Mouse (Mus musculus): ENCODE measurements around the gene Agpat4. TPM values are rescaled to one million over a fixed set of nuclear protein-coding genes. Genes with fewer than 3 reads are reported as not detected.

The Agpat4 gene
- polyA plus RNA-seq, 1 experiment from 2014 or later = 17.7 TPM

DNA sequence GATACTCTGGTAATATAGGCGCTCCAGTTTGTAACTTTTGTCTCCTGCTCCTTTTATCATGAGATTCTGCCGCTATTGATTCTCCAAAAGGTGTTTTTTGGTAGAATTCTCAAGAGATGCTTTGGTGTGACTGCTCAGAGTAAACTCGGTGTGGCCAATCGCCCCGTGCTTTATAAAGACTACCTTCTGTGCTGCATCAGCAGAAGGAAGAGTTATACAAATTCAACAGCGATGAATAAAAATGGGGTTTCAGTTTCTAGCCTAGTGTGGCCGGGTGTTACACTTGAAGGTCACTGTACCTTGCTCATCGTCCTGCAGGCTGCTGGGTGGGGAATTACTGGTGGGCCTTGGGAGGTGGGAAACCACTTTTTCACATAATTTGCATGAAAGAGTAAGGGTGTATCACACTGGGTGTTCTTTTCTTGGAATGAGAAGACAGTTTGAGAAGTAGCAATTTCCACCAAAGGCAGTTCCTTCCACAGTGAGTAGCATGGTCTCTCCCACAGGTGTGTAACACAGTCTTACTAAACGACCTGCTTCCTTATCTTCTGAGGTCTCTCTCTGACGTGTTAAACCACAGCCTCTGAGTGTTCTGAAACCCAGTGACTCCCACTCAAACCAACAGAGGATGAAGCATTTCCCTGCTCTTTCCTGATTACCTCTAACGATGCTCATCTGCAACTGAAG is 46.6 kb downstream of the Agpat4 start:
- 83% methylated on average over 11 of the region's 11 CpGs for WGBS
- ATAC-seq (replicated peaks; ENCODE audit: low FRiP score, low TSS enrichment, low read depth) (no peak), DNase-seq (ENCODE audit: low spot score) (no peak)
- Histone ChIP-seq H3K27ac (ENCODE audit: low read depth) (no peak overlapping the region), H3K4me2 (ENCODE audit: low read length) (no peak overlapping the region), H3K36me3 (ENCODE audit: control insufficient read depth, insufficient read depth, low read length) (no peaks in the 10 kb centered on the region), H3K4me3 (ENCODE audit: low read depth, low read length) (no peak overlapping the region), H3K4me1 (replicated peaks; ENCODE audit: control insufficient read depth, insufficient read depth, low read length) (peaks cover 14% of the 10 kb centered on the region), H3K27me3 (replicated peaks; ENCODE audit: control insufficient read depth, insufficient read depth, low read length) (no peaks in the 10 kb centered on the region), H3K9ac (ENCODE audit: low read length) (no peak overlapping the region), H3K9me3 (ENCODE audit: control insufficient read depth, low read length) (no peaks in the 10 kb centered on the region)

DNA sequence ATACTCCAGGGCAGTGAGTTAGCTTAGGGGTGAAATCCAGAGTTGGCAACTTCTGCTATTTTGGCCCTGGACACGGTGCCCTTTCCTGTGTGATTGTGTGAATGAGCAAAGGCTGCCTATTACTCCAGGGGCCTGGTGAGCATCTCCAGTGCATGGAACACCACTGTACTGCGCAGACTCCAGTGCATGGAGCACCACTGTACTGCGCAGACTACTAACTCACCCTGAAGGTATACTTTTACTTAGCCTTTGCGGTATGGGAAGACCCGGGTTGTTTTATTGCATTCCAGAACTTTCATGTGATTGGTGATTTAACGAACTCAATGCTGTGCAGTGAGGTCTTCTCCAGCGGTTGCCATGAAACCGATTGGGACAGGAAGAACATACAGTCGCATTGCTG is 47.2 kb downstream of the Agpat4 start:
- no peak for DNase-seq (ENCODE audit: low spot score)
- Histone ChIP-seq H3K9ac (ENCODE audit: low read length) (no peak overlapping the region), H3K36me3 (ENCODE audit: control insufficient read depth, insufficient read depth, low read length) (no peaks in the 10 kb centered on the region), H3K27me3 (replicated peaks; ENCODE audit: control insufficient read depth, insufficient read depth, low read length) (no peaks in the 10 kb centered on the region), H3K4me2 (ENCODE audit: low read length) (no peak overlapping the region), H3K27ac (ENCODE audit: low read depth) (no peak overlapping the region), H3K4me3 (ENCODE audit: low read depth, low read length) (no peak overlapping the region), H3K9me3 (ENCODE audit: control insufficient read depth, low read length) (no peaks in the 10 kb centered on the region), H3K4me1 (replicated peaks; ENCODE audit: control insufficient read depth, insufficient read depth, low read length) (peaks cover 15% of the 10 kb centered on the region)
- no peak for ATAC-seq (replicated peaks; ENCODE audit: low FRiP score, low TSS enrichment, low read depth)
- whole genome bisulfite sequencing = 93% methylated on average over 9 of the region's 9 CpGs

DNA sequence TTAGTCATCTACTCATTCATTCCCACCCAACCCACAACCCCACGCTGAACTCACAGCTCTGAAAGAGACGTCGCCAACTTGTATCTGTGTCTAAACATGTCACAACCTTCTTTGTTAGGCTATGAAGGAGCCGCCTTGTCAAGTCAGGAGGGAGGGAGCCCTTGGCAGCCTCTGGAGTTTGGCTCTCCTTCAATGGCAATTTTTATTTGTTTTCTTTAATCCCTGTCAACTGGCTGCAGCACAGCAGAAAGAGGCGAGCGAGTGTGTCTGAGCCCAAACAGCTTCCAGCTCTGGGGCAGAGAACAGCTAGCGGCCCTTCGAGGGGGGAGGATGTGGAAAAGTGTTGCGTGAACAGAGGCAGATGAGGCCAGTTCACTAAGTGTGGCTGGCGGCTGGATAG is 50.0 kb downstream of the Agpat4 start:
- Histone ChIP-seq H3K9ac (ENCODE audit: low read length) (no peak overlapping the region), H3K9me3 (ENCODE audit: control insufficient read depth, low read length) (no peaks in the 10 kb centered on the region), H3K4me2 (ENCODE audit: low read length) (no peak overlapping the region), H3K4me3 (ENCODE audit: low read depth, low read length) (no peak overlapping the region), H3K27ac (ENCODE audit: low read depth) (no peak overlapping the region), H3K4me1 (replicated peaks; ENCODE audit: control insufficient read depth, insufficient read depth, low read length) (peaks cover 13% of the 10 kb centered on the region), H3K36me3 (ENCODE audit: control insufficient read depth, insufficient read depth, low read length) (no peaks in the 10 kb centered on the region), H3K27me3 (replicated peaks; ENCODE audit: control insufficient read depth, insufficient read depth, low read length) (no peaks in the 10 kb centered on the region)
- WGBS = 44% methylated on average over 10 of the region's 10 CpGs
- DNase-seq (ENCODE audit: low spot score) = no peak
- ATAC-seq (replicated peaks; ENCODE audit: low FRiP score, low TSS enrichment, low read depth) = no peak

DNA sequence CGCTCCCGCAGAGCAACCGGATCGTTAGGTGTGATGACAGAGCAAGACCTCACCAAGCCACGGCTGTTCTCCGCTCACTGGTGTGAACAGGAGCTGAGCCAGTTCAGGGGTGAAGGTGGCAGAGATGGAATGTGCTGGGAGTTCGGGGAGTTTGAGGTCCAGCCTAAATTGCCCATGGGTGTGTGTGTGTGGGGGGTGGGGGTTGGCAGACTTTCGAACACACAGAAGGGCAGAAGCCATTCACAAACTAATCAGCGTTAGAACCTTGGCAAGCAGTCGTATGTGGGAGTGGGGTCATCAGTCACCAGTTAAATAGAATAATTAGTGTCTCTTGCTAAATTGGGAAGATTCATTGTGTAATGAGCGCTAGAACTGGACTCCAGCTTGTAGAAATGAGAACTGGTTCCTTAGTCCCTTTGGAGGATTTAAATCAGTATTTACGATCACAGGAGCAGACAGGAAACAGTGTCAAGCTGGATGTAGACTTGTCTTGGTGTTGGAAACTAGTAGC is 50.9 kb downstream of the Agpat4 start:
- DNase-seq (ENCODE audit: low spot score) = no peak
- H3K27ac ChIP-seq (ENCODE audit: low read depth) = no peak overlapping the region

DNA sequence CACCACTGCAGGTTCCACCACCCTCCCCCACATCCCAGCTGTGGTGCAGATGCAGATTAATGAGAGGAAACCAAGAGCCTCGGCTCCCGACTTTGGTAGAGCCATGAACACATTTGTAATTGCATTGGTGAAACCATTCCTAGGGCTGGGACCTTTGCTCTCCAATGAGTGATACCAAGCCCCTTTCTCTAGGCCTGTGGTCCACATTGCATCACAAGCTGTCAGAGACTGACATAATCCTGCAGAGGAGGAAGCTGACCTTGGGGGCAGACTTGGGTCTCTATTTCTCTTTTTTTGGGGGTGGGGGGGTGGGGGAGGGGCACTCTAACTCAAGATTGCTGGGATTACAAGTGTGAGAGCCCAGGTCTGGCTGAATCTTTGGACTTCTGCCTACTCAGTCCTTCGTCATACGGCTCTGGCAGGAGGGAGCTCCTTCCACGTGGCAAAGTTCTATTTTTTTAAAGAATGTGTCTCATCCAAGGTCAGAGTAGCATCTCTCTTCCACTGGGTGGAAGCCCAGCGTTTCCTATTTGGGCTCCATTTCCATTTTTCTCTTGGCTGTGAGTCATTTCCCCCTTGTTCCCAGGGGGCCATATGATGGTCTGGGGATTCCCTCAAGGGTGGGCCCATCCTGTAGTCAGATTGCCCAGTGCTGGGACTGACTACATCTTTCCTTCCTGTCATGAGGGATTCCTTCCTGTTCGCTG is 52.4 kb downstream of the Agpat4 start:
- no peak for DNase-seq (ENCODE audit: low spot score)
- no peaks in the 10 kb centered on the region for H3K9me3 ChIP-seq (ENCODE audit: control insufficient read depth, low read length)
- no peaks in the 10 kb centered on the region for H3K36me3 ChIP-seq (ENCODE audit: control insufficient read depth, insufficient read depth, low read length)
- no peak overlapping the region for H3K9ac ChIP-seq (ENCODE audit: low read length)
- H3K4me2 ChIP-seq (ENCODE audit: low read length) = no peak overlapping the region
- no peak overlapping the region for H3K4me3 ChIP-seq (ENCODE audit: low read depth, low read length)
- 34% methylated on average over 7 of the region's 7 CpGs for WGBS
- H3K27me3 ChIP-seq (replicated peaks; ENCODE audit: control insufficient read depth, insufficient read depth, low read length) = no peaks in the 10 kb centered on the region
- ATAC-seq (replicated peaks; ENCODE audit: low FRiP score, low TSS enrichment, low read depth) = no peak
- H3K27ac ChIP-seq (ENCODE audit: low read depth) = no peak overlapping the region
- peaks cover 12% of the 10 kb centered on the region for H3K4me1 ChIP-seq (replicated peaks; ENCODE audit: control insufficient read depth, insufficient read depth, low read length)

More for the DNA sequence above, 50.9 kb downstream of the Agpat4 start:
- Histone ChIP-seq H3K4me3 (ENCODE audit: low read depth, low read length) (no peak overlapping the region), H3K27me3 (replicated peaks; ENCODE audit: control insufficient read depth, insufficient read depth, low read length) (no peaks in the 10 kb centered on the region), H3K9ac (ENCODE audit: low read length) (no peak overlapping the region), H3K4me1 (replicated peaks; ENCODE audit: control insufficient read depth, insufficient read depth, low read length) (peaks cover 12% of the 10 kb centered on the region), H3K9me3 (ENCODE audit: control insufficient read depth, low read length) (no peaks in the 10 kb centered on the region), H3K36me3 (ENCODE audit: control insufficient read depth, insufficient read depth, low read length) (no peaks in the 10 kb centered on the region), H3K4me2 (ENCODE audit: low read length) (no peak overlapping the region)
- ATAC-seq (replicated peaks; ENCODE audit: low FRiP score, low TSS enrichment, low read depth) = no peak
- WGBS = 76% methylated on average over 12 of the region's 12 CpGs

DNA sequence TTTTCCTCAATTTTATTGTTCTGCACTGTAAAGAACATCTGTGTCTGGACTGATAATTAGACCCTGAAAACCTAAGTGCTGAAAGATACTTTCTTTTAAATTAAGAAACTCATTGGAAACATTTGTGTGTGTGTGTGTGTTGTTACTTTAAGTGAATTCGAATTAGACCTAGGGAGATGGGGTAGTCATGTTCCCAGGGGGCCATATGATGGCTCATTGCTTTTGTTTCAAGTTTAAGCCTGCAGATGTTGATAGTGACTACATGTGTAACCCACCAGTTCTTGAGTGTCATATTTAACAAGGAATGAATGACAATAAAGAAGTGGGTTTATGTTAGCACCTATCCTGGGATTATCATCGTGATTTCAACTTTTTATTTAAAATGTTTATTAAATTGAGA is 53.2 kb downstream of the Agpat4 start:
- WGBS = 83% methylated on average over 2 of the region's 2 CpGs

DNA sequence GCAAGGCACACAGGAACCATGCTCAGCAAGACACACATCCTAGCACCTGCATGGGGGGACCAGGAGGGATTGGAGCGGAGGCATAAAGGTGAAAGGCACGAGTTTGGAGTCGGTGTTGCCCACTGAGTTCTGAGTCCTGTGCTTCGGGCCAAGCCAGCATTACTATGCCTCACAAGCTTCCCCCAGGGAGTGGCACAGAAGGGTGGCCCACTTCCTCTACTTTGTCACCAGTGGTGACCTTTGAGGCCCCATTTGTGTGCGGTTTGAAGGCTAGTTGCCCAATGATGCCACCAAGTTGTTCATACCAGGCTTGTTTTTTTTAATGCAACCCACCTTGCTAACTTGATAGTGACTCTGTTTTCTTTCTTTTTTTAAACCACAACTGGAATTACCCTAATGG is 55.7 kb downstream of the Agpat4 start:
- Histone ChIP-seq H3K27me3 (replicated peaks; ENCODE audit: control insufficient read depth, insufficient read depth, low read length) (no peaks in the 10 kb centered on the region), H3K9me3 (ENCODE audit: control insufficient read depth, low read length) (peaks cover 12% of the 10 kb centered on the region; the same call in 1 of the 2 replicates), H3K4me3 (ENCODE audit: low read depth, low read length) (no peak overlapping the region), H3K9ac (ENCODE audit: low read length) (no peak overlapping the region), H3K36me3 (ENCODE audit: control insufficient read depth, insufficient read depth, low read length) (no peaks in the 10 kb centered on the region), H3K4me2 (ENCODE audit: low read length) (no peak overlapping the region), H3K4me1 (replicated peaks; ENCODE audit: control insufficient read depth, insufficient read depth, low read length) (peaks cover 8% of the 10 kb centered on the region), H3K27ac (ENCODE audit: low read depth) (no peak overlapping the region)
- DNase-seq (ENCODE audit: low spot score) (no peak), ATAC-seq (replicated peaks; ENCODE audit: low FRiP score, low TSS enrichment, low read depth) (no peak)
- WGBS = 94% methylated on average over 5 of the region's 5 CpGs

More for the DNA sequence above, 53.2 kb downstream of the Agpat4 start:
- no peak for ATAC-seq (replicated peaks; ENCODE audit: low FRiP score, low TSS enrichment, low read depth)
- Histone ChIP-seq H3K4me3 (ENCODE audit: low read depth, low read length) (no peak overlapping the region), H3K27me3 (replicated peaks; ENCODE audit: control insufficient read depth, insufficient read depth, low read length) (no peaks in the 10 kb centered on the region), H3K4me2 (ENCODE audit: low read length) (no peak overlapping the region), H3K9ac (ENCODE audit: low read length) (no peak overlapping the region), H3K4me1 (replicated peaks; ENCODE audit: control insufficient read depth, insufficient read depth, low read length) (peaks cover 12% of the 10 kb centered on the region), H3K27ac (ENCODE audit: low read depth) (no peak overlapping the region), H3K36me3 (ENCODE audit: control insufficient read depth, insufficient read depth, low read length) (no peaks in the 10 kb centered on the region), H3K9me3 (ENCODE audit: control insufficient read depth, low read length) (peaks cover 2% of the 10 kb centered on the region; the same call in 1 of the 2 replicates)
- DNase-seq (ENCODE audit: low spot score) = no peak

DNA sequence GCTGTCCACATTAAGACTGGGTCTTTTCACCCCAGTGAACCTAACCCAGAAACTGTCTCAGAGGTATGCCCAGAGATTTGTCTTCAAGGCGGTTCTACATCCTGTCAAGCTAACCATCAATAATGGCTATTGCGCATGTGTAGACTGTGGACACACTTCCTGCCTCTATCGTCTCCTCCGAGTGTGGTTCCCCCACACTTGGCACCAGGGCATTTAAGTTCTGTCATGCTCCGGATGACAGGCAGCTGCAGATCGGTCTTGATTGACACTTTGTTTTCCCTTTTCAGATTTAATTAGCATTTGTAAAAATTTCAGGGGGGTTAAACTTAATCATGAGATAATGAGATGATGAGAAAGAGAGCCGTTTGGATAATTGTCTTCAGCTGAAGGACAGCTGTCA is 56.4 kb downstream of the Agpat4 start:
- WGBS = 73% methylated on average over 7 of the region's 7 CpGs
- DNase-seq (ENCODE audit: low spot score) (no peak), ATAC-seq (replicated peaks; ENCODE audit: low FRiP score, low TSS enrichment, low read depth) (no peak)
- Histone ChIP-seq H3K4me1 (replicated peaks; ENCODE audit: control insufficient read depth, insufficient read depth, low read length) (peaks cover 7% of the 10 kb centered on the region; the same call in 1 of the 2 replicates), H3K4me3 (ENCODE audit: low read depth, low read length) (no peak overlapping the region), H3K27ac (ENCODE audit: low read depth) (no peak overlapping the region), H3K27me3 (replicated peaks; ENCODE audit: control insufficient read depth, insufficient read depth, low read length) (no peaks in the 10 kb centered on the region), H3K36me3 (ENCODE audit: control insufficient read depth, insufficient read depth, low read length) (no peaks in the 10 kb centered on the region), H3K9ac (ENCODE audit: low read length) (no peak overlapping the region), H3K4me2 (ENCODE audit: low read length) (no peak overlapping the region), H3K9me3 (ENCODE audit: control insufficient read depth, low read length) (peaks cover 12% of the 10 kb centered on the region; the same call in 1 of the 2 replicates)

Data from intestine, embryonic 14.5 days (tissue).